Mouse (Mus musculus): Measurements from ENCODE around the gene Tmem25.

Gene Tmem25

GRCm38 (mm10) chr9:44799102-44799957 is at the start of gene Tmem25:
Gene Tmem25, minus strand, starts transcription at chr9:44799307.
- DNase-seq (ENCODE audit: inconsistent age in 2 of 2, low spot score in 1 of 2): peak; percentile 93 to 96

GRCm38 (mm10) chr9:44847446-44847845 is 48.3 kb upstream of the Tmem25 start:
- DNase-seq (ENCODE audit: inconsistent age in 2 of 2, low spot score in 1 of 2): no peak

GRCm38 (mm10) chr9:44841241-44841640 is 42.1 kb upstream of the Tmem25 start:
- peak in 1 of 2 experiments; percentile 80 for DNase-seq (ENCODE audit: inconsistent age in 2 of 2, low spot score in 1 of 2)

- peak; percentile 68 to 90 for DNase-seq (ENCODE audit: inconsistent age in 2 of 2, low spot score in 1 of 2)
Observed at GRCm38 (mm10) chr9:44836439-44836838, 37.3 kb upstream of the Tmem25 start.

GRCm38 (mm10) chr9:44832356-44832755 is 33.2 kb upstream of the Tmem25 start:
- peak in 1 of 2 experiments; percentile 57 for DNase-seq (ENCODE audit: inconsistent age in 2 of 2, low spot score in 1 of 2)

- no peak for DNase-seq (ENCODE audit: inconsistent age in 2 of 2, low spot score in 1 of 2)
Observed at GRCm38 (mm10) chr9:44830506-44830905, 31.4 kb upstream of the Tmem25 start.

- DNase-seq (ENCODE audit: inconsistent age in 2 of 2, low spot score in 1 of 2): no peak
Observed at GRCm38 (mm10) chr9:44828944-44829343, 29.8 kb upstream of the Tmem25 start.

GRCm38 (mm10) chr9:44826660-44827059 is 27.6 kb upstream of the Tmem25 start:
- DNase-seq (ENCODE audit: inconsistent age in 2 of 2, low spot score in 1 of 2): no peak

GRCm38 (mm10) chr9:44819920-44820827 is 21.1 kb upstream of the Tmem25 start:
- peak in 1 of 2 experiments; percentile 67 for DNase-seq (ENCODE audit: inconsistent age in 2 of 2, low spot score in 1 of 2)

- DNase-seq (ENCODE audit: inconsistent age in 2 of 2, low spot score in 1 of 2): no peak
Observed at GRCm38 (mm10) chr9:44817522-44817921, 18.4 kb upstream of the Tmem25 start.

- no peak for DNase-seq (ENCODE audit: inconsistent age in 2 of 2, low spot score in 1 of 2)
Observed at GRCm38 (mm10) chr9:44814179-44814578, 15.1 kb upstream of the Tmem25 start.

- DNase-seq (ENCODE audit: inconsistent age in 2 of 2, low spot score in 1 of 2): no peak
Observed at GRCm38 (mm10) chr9:44810316-44810715, 11.2 kb upstream of the Tmem25 start.

GRCm38 (mm10) chr9:44807778-44808177 is 8.7 kb upstream of the Tmem25 start:
- no peak for DNase-seq (ENCODE audit: inconsistent age in 2 of 2, low spot score in 1 of 2)

GRCm38 (mm10) chr9:44807141-44807540 is 8.0 kb upstream of the Tmem25 start:
- DNase-seq (ENCODE audit: inconsistent age in 2 of 2, low spot score in 1 of 2): peak in 1 of 2 experiments; percentile 45

- DNase-seq (ENCODE audit: inconsistent age in 2 of 2, low spot score in 1 of 2): no peak
Observed at GRCm38 (mm10) chr9:44805536-44805935, 6.4 kb upstream of the Tmem25 start.

- no peak for DNase-seq (ENCODE audit: inconsistent age in 2 of 2, low spot score in 1 of 2)
Observed at GRCm38 (mm10) chr9:44804678-44805077, 5.6 kb upstream of the Tmem25 start.

- peak; percentile 26 to 78 for DNase-seq (ENCODE audit: inconsistent age in 2 of 2, low spot score in 1 of 2)
Observed at GRCm38 (mm10) chr9:44802808-44803450, 3.8 kb upstream of the Tmem25 start, which contains the start of gene Ttc36. Gene Ttc36, minus strand, starts transcription at chr9:44803072.

- DNase-seq (ENCODE audit: inconsistent age in 2 of 2, low spot score in 1 of 2): no peak
Observed at GRCm38 (mm10) chr9:44801669-44802068, 2.6 kb upstream of the Tmem25 start.

GRCm38 (mm10) chr9:44799958-44800324 is 834 bp upstream of the Tmem25 start:
- DNase-seq (ENCODE audit: inconsistent age in 2 of 2, low spot score in 1 of 2): no peak

GRCm38 (mm10) chr9:44798298-44798697 is 809 bp downstream of the Tmem25 start:
- peak; percentile 17 to 36 for DNase-seq (ENCODE audit: inconsistent age in 2 of 2, low spot score in 1 of 2)

GRCm38 (mm10) chr9:44792842-44793241 is 6.3 kb downstream of the Tmem25 start:
- no peak for DNase-seq (ENCODE audit: inconsistent age in 2 of 2, low spot score in 1 of 2)
